Mouse (Mus musculus) Muller cell, postnatal 12 days (primary cell): Measurements from ENCODE around the gene Nt5c.
A peak's percentile ranks its signal among the peaks of the same experiment; 100 is the strongest.
"Not testable (repeated sequence)": the region's sequence is repeated elsewhere in the genome, so short reads cannot be mapped to it uniquely, and the experiment has no call there.

Source experiments
- DNase-seq: peaks from one replicate; pipeline ENCODE4 v3.0.0-alpha.2; 2015; ENCODE audit errors: inconsistent ontology term

The Nt5c gene

GRCm38 (mm10) chr11:115510507-115510888 is 18.8 kb upstream of the Nt5c start:
- no peak for DNase-seq

GRCm38 (mm10) chr11:115509773-115510506 is 18.3 kb upstream of the Nt5c start:
- DNase-seq = peak; percentile 52

DNA sequence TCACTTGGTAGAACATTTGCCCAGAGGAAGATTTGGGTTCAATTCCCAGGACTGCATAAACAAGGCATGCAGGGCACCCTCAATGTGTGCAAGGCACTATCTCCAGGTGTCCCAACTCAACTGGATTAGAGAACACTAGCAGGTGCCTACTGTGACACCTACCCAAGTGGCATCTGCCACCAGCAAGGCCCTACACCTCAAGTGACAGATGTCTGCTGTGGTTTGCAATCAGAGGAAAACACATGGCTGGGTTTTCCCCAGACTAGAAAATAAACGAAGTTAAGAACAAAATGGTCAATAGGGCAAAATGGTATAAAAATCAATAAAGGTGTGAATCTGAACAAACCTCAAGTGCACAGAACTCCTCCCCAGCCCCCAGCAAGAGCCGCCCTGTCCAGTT is 16.4 kb upstream of the Nt5c start:
- DNase-seq = no peak

DNA sequence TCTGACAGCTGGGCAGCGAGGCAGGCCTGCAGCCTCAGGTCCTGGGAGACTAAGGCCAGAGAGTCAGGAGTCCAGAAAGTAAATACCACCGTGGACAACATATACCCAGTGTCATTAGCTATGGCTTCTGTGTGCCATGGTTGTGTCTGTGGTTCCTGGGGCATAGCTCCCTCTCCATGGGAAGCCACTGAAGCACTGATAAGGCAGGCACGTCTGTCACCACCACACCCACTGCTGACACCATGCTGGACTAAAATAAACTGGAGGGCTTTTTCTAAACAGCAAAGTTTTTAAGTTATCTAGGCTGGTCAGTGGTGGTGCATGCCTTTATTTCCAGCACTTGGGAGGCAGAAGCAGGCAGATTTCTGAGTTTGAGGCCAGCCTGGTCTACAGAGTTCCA is 14.9 kb upstream of the Nt5c start:
- DNase-seq = no peak

DNA sequence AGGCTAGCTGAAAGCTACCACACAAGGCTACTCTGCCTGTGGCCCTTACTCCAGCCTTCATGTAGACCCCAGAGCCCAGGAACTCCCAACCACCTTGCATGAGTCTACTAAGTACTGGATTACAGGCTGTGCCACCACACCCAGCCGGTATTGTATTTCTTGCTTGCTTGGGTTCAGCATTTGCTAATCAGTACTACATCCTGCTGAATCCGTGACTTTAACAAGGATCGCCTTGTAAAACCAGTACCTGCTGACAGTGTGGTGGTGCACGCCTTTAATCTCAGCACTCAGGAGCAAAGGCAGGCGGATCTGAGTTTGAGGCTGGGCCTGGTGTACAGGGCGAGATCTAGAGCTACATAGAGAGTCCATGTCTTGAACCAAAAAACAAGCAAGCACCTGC is 11.0 kb upstream of the Nt5c start:
- DNase-seq = no peak

DNA sequence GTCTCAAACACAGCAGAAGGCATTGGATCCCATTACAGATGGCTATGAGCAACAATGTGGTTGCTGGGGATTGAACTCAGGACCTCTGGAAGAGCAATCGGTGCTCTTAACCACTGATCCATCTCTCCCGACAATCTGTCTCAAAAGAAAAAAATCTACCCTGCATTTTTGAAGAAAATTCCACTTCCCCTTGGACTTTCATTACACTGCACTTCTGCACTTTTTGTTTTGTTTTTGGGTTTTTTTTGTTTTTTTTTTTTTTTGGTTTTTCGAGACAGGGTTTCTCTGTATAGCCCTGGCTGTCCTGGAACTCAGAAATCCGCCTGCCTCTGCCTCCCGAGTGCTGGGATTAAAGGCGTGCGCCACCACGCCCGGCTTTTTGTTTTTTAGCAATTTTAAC is 4.9 kb upstream of the Nt5c start:
- DNase-seq = not testable (repeated sequence)

GRCm38 (mm10) chr11:115492387-115492786 is 725 bp upstream of the Nt5c start:
- no peak for DNase-seq

- no peak for DNase-seq
Measured at GRCm38 (mm10) chr11:115490441-115491355, 964 bp downstream of the Nt5c start.

DNA sequence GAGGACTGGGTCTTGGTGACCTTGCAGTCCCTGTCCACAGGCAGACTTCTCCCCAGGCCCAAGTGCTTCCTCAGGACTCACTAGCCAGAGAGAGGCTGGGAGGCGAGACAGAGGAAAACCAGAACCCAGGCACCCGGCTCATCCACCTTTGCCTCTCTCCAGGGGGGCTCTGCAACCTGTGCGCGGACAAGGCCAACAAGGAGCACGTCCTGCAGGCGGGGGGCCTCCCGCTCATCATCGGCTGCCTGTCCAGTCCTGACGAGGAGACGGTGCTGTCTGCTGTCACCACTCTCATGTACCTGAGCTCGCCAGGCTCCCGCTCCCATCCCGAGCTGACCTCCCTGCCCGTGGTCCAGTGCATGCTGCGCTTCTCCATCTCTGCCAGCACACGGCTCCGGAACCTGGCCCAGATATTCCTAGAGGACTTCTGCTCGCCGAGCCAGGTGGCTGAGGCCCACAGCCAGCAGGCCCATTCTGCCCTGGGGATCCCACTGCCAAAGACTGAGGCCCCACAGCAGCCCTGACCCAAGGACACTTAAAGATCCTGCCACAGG is 3.0 kb downstream of the Nt5c start:
- no peak for DNase-seq

DNA sequence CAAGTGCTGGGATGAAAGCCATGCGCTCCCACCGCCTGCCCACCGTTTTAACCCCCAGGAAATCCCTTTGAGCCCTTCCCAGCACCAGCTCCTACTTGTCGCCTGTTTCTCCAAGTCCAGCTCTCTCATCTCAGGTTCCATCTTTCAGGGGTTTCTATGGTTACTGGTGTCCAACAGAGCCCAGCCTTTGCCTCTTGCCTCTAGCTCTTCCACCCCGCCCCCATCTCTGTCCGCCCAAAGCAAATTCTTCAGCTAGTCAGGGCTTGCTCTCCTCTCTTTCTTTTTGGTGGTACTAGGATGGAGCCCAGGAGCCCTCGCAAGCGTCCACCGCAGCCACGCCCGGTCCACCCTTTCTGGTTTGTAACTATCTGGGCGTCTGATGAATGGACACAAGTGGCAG is 6.5 kb downstream of the Nt5c start:
- DNase-seq = no peak

DNA sequence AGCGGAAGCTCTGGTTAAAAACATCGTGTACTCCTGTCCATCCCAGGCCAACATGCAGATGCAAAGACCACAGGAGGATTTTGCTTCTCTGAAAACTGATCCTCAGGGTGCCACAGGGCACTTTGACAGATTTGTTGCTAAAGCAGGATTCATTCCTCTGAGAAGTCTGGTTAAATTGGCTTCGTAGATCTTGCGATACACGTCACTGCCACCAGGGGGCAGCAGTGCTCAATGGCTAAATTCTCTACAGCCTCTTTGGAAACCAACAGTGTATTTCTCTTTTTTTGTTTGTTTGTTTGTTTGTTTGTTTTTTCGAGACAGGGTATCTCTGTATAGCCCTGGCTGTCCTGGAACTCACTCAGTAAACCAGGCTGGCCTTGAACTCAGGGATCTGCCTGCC is 7.9 kb downstream of the Nt5c start:
- peak; percentile 44 for DNase-seq

GRCm38 (mm10) chr11:115483278-115483677 is 8.4 kb downstream of the Nt5c start:
- DNase-seq = no peak

- no peak for DNase-seq
Measured at GRCm38 (mm10) chr11:115481553-115482259, 10.0 kb downstream of the Nt5c start.

DNA sequence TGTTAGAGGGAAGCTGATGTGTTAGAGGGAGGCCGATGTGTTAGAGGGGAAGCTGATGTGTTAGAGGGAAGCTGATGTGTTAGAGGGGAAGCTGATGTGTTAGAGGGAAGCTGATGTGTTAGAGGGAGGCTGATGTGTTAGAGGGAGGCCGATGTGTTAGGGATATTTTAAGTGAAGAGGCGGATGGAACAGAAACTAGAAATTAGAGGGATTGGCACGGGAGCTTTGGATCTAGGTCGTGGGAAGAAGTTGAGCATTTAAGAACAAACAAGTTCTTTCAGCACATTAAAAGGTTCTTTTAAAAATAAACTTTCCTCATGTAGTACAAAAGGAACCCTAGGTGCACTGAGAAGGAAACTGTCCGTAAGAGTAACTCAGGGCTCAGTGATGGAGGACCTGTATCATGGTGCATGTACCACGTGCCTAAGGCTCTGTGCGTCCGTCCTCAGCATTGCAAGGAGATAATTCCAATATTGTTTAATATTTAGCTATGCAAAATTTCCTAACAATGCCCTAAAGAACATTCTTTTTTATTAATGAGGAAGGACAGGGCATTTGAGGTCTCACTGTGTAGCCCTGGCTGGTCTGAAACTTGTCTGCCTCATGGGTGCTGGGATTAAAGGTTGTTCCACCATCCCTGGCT is 13.2 kb downstream of the Nt5c start:
- DNase-seq = no peak

DNA sequence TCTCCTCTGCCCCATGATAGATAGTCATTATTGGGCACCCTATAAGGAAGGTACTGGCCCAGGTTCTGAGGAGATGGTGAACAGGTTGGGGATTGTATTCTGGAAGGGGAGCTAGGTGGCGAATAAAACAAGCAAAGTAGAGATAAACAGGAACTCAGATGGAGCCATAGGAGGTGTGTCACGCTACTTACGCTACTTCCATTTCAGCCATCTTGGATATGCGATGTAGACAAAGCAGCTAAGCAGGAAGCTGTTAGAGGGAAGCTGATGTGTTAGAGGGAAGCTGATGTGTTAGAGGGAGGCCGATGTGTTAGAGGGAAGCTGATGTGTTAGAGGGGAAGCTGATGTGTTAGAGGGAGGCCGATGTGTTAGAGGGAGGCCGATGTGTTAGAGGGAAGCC is 14.3 kb downstream of the Nt5c start:
- not testable (repeated sequence) for DNase-seq

DNA sequence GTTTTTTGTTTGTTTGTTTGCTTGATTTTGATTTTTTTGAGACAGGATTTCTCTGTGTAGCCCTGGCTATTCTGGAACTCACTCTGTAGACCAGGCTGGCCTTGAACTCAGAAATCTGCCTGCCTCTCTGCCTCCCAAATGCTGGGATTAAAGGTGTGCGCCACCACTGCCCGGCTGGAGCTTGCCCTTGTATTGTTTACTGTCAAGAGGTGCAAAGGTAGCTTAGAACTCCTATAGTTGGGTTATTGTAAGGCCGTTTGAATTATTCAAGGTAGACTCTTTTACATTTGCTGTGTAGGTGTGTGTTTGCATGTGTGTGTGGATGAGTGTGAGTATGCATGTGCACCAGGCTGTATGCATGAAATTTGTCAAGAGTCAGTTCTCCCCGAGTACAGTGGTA is 15.0 kb downstream of the Nt5c start:
- DNase-seq = not testable (repeated sequence)

GRCm38 (mm10) chr11:115475758-115476237 is 15.9 kb downstream of the Nt5c start:
- peak; percentile 10 for DNase-seq

- DNase-seq = peak; percentile 96
Measured at GRCm38 (mm10) chr11:115475025-115475757, 16.5 kb downstream of the Nt5c start, which contains the start of gene Armc7. TSS of gene Armc7 (plus strand) at chr11:115475667.

GRCm38 (mm10) chr11:115473626-115474275 is 17.9 kb downstream of the Nt5c start:
- DNase-seq = peak; percentile 71

DNA sequence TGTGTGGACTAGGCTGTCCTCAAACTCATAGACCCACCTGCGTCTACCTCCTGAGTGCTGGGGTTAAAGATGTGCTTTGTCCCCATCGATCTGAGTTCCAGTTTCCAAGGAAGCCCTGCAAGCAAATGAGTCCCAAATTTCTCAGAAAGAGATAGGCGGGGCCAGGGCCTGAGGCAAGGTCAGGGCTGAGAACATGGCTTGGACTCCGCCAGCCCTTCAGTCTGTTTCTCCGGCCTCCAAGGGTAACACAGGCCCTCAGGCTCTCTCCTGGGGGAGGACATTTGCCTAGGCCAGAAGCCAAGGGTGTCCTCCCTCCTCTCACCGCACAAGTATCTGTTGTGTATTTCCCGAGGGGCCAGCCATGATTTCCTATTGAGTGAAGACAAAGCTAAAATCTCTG is 19.5 kb downstream of the Nt5c start:
- DNase-seq = no peak
